Mouse (Mus musculus): ENCODE data around the gene Ppm1h.

- TF ChIP-seq CTCF (IDR thresholded peaks at IDR 0.05; ENCODE audit: low read depth) (no peak), EP300 (IDR thresholded peaks at IDR 0.05; ENCODE audit: low read depth) (no peak)
These were observed 285.7 kb downstream of the Ppm1h start for GRCm38 (mm10) chr10:122964241-122964636.
